Mouse (Mus musculus): ENCODE data around the gene Itpr2.

DNA sequence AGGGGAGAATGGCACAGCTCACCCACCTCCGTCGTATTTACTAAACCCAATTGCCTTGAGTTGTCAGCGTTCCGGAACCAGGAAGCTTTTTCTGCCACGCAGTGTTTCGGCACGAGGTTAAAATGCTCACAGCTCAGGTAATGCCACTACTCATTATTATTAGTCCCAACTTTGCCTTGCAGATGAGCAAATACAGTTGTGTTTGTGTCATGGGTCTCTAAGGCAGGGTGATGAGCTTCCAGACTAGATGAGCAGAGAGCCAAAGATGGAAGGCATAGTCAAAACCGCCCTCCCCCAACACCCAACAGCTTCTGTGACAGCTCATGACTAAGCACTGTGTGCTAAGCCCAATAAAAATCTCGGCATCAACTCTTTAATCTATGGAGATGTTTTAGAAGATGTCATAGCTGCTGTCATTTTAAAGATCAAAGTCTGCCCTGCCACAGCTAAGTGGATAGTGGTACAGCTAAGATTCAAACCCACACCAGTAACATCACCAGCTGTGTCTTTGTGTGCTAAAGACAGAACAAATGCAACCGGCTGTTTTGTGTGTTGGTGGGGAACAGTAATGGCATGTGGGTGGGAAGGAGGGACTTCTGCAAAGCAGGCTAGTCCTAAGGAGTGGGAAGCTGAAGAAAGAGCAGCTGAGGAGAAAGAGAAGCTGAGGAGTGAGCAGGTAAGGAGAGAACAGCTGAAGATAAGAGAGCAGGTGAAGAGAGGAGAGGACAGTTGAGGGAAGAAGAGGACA, 62.8 kb downstream of the Itpr2 start:
- TF ChIP-seq CTCF (IDR thresholded peaks at IDR 0.05; ENCODE audit: low read depth, low read length) (no peak), GATA1 (IDR thresholded peaks at IDR 0.05; ENCODE audit: borderline replicate concordance, low read length) (no peak), TAL1 (conservative IDR thresholded peaks at IDR 0.05; ENCODE audit: low read depth, low read length) (no peak), GATA2 (IDR thresholded peaks at IDR 0.05; ENCODE audit: borderline replicate concordance, low read depth, low read length) (no peak)

Data from G1E (cell line).